8 mouse cellular contexts compared by ENCODE assay signal in genomic region chr5:124326829-124327228, GRCm38 (mm10). TPM values are rescaled to one million over a fixed set of nuclear protein-coding genes. Genes with fewer than 3 reads are reported as not detected.
DNase-seq lines count a peak whose midpoint lies in the region; ATAC-seq and TF ChIP-seq lines count a peak whose summit lies in the region.

No protein-coding gene starts in this region.

- peak overlapping the region; percentile 68 for H3K4me2 ChIP-seq in lung, embryonic 15.5 days
- peak overlapping the region; percentile 68 for H3K4me2 ChIP-seq in embryonic facial prominence, embryonic 15.5 days (replicated peaks)
- H3K4me2 ChIP-seq in intestine, postnatal 0 days (replicated peaks; ENCODE audit: low read depth) = peak overlapping the region; percentile 81
- H3K4me2 ChIP-seq in neural tube, embryonic 15.5 days = peak overlapping the region; percentile 93

- H3K9me3 ChIP-seq in lung, embryonic 15.5 days = no peaks in the 10 kb centered on the region
- no peaks in the 10 kb centered on the region for H3K9me3 ChIP-seq in embryonic facial prominence, embryonic 15.5 days (replicated peaks)
- H3K9me3 ChIP-seq in intestine, postnatal 0 days (ENCODE audit: control insufficient read depth) = no peaks in the 10 kb centered on the region
- H3K9me3 ChIP-seq in neural tube, embryonic 15.5 days (replicated peaks) = no peaks in the 10 kb centered on the region

- ATAC-seq in lung, embryonic 15.5 days (ENCODE audit: borderline replicate concordance, extremely low read depth, low FRiP score, low TSS enrichment) = no peak
- ATAC-seq in embryonic facial prominence, embryonic 15.5 days (ENCODE audit: insufficient number of reproducible peaks, low FRiP score, low TSS enrichment, low read depth) = no peak
- no peak for ATAC-seq in intestine, postnatal 0 days
- no peak for ATAC-seq in neural tube, embryonic 15.5 days (ENCODE audit: low FRiP score)

- no peak for DNase-seq in lung, postnatal 36 days
- DNase-seq in adrenal gland, postnatal 10 days = no peak
- no peak for DNase-seq in adrenal gland, adult 8-10 months
- no peak for DNase-seq in adrenal gland, postnatal 25 days

- no peaks in the 10 kb centered on the region for H3K27me3 ChIP-seq in lung, embryonic 15.5 days
- no peaks in the 10 kb centered on the region for H3K27me3 ChIP-seq in embryonic facial prominence, embryonic 15.5 days
- H3K27me3 ChIP-seq in intestine, postnatal 0 days (replicated peaks; ENCODE audit: control insufficient read depth, insufficient read depth, low read length) = no peaks in the 10 kb centered on the region
- no peaks in the 10 kb centered on the region for H3K27me3 ChIP-seq in neural tube, embryonic 15.5 days (replicated peaks)

- H3K4me1 ChIP-seq in lung, embryonic 15.5 days = peaks cover 23% of the 10 kb centered on the region
- peaks cover 16% of the 10 kb centered on the region for H3K4me1 ChIP-seq in embryonic facial prominence, embryonic 15.5 days
- H3K4me1 ChIP-seq in intestine, postnatal 0 days (replicated peaks; ENCODE audit: control insufficient read depth, insufficient read depth, low read length) = no peaks in the 10 kb centered on the region
- H3K4me1 ChIP-seq in neural tube, embryonic 15.5 days = peaks cover 29% of the 10 kb centered on the region

- 1% methylated on average over 8 of the region's 8 CpGs for WGBS in lung, embryonic 15.5 days
- 6% methylated on average over 8 of the region's 8 CpGs for WGBS in embryonic facial prominence, embryonic 15.5 days
- 7% methylated on average over 8 of the region's 8 CpGs for WGBS in intestine, postnatal 0 days
- under 1% methylated on average over 8 of the region's 8 CpGs for WGBS in neural tube, embryonic 15.5 days

- H3K36me3 ChIP-seq in lung, embryonic 15.5 days = peaks cover 14% of the 10 kb centered on the region
- H3K36me3 ChIP-seq in embryonic facial prominence, embryonic 15.5 days = 0 out of 2 replicates have a peak, but pooled peaks cover 2% of the 10 kb centered on the region
- H3K36me3 ChIP-seq in intestine, postnatal 0 days (ENCODE audit: control insufficient read depth, insufficient read depth) = peaks cover 3% of the 10 kb centered on the region
- H3K36me3 ChIP-seq in neural tube, embryonic 15.5 days = peaks cover 5% of the 10 kb centered on the region

- H3K27ac ChIP-seq in lung, embryonic 15.5 days = peak overlapping the region; percentile 93
- H3K27ac ChIP-seq in embryonic facial prominence, embryonic 15.5 days (replicated peaks) = peak overlapping the region; percentile 97
- H3K27ac ChIP-seq in intestine, postnatal 0 days (ENCODE audit: low read depth, low read length) = no peak overlapping the region
- H3K27ac ChIP-seq in neural tube, embryonic 15.5 days (replicated peaks) = peak overlapping the region; percentile 99

- no peak for TF ChIP-seq CTCF in intestine, postnatal 0 days (IDR thresholded peaks at IDR 0.05; ENCODE audit: low read depth)

- peak overlapping the region; percentile 68 for H3K4me3 ChIP-seq in lung, embryonic 15.5 days
- H3K4me3 ChIP-seq in embryonic facial prominence, embryonic 15.5 days (replicated peaks) = peak overlapping the region; percentile 69
- peak overlapping the region; percentile 61 for H3K4me3 ChIP-seq in intestine, postnatal 0 days (ENCODE audit: low read depth, low read length)
- peak overlapping the region; percentile 76 for H3K4me3 ChIP-seq in neural tube, embryonic 15.5 days (replicated peaks)

- H3K9ac ChIP-seq in lung, embryonic 15.5 days = peak overlapping the region; percentile 66
- peak overlapping the region; percentile 33 for H3K9ac ChIP-seq in embryonic facial prominence, embryonic 15.5 days
- H3K9ac ChIP-seq in intestine, postnatal 0 days (ENCODE audit: low read depth, low read length) = peak overlapping the region; percentile 45
- H3K9ac ChIP-seq in neural tube, embryonic 15.5 days (replicated peaks) = peak overlapping the region; percentile 81

RNA-seq across cellular contexts. Expression of gene Mphosph9, which starts 0.9 kb away (rescaled TPM):
- 13.1 and 16.6 TPM in 2 replicates for polyA plus RNA-seq in lung, embryonic 15.5 days (2015; fragmentation: Nextera tagmentation; extraction: Ambion mirVana)
- polyA plus RNA-seq in embryonic facial prominence, embryonic 15.5 days (2015; fragmentation: Nextera tagmentation; extraction: Ambion mirVana) = 6.8 and 9.6 TPM in 2 replicates
- polyA plus RNA-seq in intestine, postnatal 0 days (2015; fragmentation: Nextera tagmentation; extraction: Ambion mirVana) = 2.5 and 2.6 TPM in 2 replicates
- polyA plus RNA-seq in neural tube, embryonic 15.5 days (2015; fragmentation: Nextera tagmentation; extraction: Ambion mirVana) = 10.7 and 12.6 TPM in 2 replicates
- 10 to 100 TPM in 1 of 2 experiments, 1 to 10 TPM in 1; 6.1 to 10.1 TPM for total RNA-seq in adrenal gland, postnatal 10 days (2021)
- total RNA-seq in adrenal gland, adult 8-10 months (2022) = 10 to 100 TPM in 2 of 4 experiments, 1 to 10 TPM in 2; 9.3 to 17.8 (median 12.9) TPM
- 7.8 and 11.8 TPM in 2 replicates for total RNA-seq in adrenal gland, postnatal 25 days (2021)

RNA-seq across cellular contexts. Expression of gene 2810006K23Rik, which starts 1.1 kb away (rescaled TPM):
- polyA plus RNA-seq in lung, embryonic 15.5 days (2015; fragmentation: Nextera tagmentation; extraction: Ambion mirVana) = 19.1 and 20.8 TPM in 2 replicates
- 16.9 and 17.8 TPM in 2 replicates for polyA plus RNA-seq in embryonic facial prominence, embryonic 15.5 days (2015; fragmentation: Nextera tagmentation; extraction: Ambion mirVana)
- polyA plus RNA-seq in intestine, postnatal 0 days (2015; fragmentation: Nextera tagmentation; extraction: Ambion mirVana) = 5.0 TPM in 2 replicates
- polyA plus RNA-seq in neural tube, embryonic 15.5 days (2015; fragmentation: Nextera tagmentation; extraction: Ambion mirVana) = 13.4 and 14.4 TPM in 2 replicates
- 10 to 100 TPM; 11.9 to 15.0 TPM for total RNA-seq in adrenal gland, postnatal 10 days (2021)
- 10 to 100 TPM; 14.8 to 19.7 (median 15.9) TPM for total RNA-seq in adrenal gland, adult 8-10 months (2022)
- 15.1 and 19.9 TPM in 2 replicates for total RNA-seq in adrenal gland, postnatal 25 days (2021)

RNA-seq across cellular contexts. Expression of gene Cdk2ap1, which starts 36.1 kb away (rescaled TPM):
- 118 and 192 TPM in 2 replicates for polyA plus RNA-seq in lung, embryonic 15.5 days (2015; fragmentation: Nextera tagmentation; extraction: Ambion mirVana)
- polyA plus RNA-seq in embryonic facial prominence, embryonic 15.5 days (2015; fragmentation: Nextera tagmentation; extraction: Ambion mirVana) = 48.7 and 66.6 TPM in 2 replicates
- 43.3 and 53.6 TPM in 2 replicates for polyA plus RNA-seq in intestine, postnatal 0 days (2015; fragmentation: Nextera tagmentation; extraction: Ambion mirVana)
- polyA plus RNA-seq in neural tube, embryonic 15.5 days (2015; fragmentation: Nextera tagmentation; extraction: Ambion mirVana) = 49.7 and 89.0 TPM in 2 replicates
- total RNA-seq in adrenal gland, postnatal 10 days (2021) = 100 to 1,000 TPM; 152 to 162 TPM
- total RNA-seq in adrenal gland, adult 8-10 months (2022) = 100 to 1,000 TPM; 125 to 175 (median 144) TPM
- 148 and 153 TPM in 2 replicates for total RNA-seq in adrenal gland, postnatal 25 days (2021)
